Mouse (Mus musculus): ENCODE measurements around the gene Col15a1.

Col15a1 gene

GRCm38 (mm10) chr4:47230498-47230897 lies 22.5 kb downstream of the Col15a1 start:
- WGBS: 74% methylated on average over 7 of the region's 7 CpGs

DNA sequence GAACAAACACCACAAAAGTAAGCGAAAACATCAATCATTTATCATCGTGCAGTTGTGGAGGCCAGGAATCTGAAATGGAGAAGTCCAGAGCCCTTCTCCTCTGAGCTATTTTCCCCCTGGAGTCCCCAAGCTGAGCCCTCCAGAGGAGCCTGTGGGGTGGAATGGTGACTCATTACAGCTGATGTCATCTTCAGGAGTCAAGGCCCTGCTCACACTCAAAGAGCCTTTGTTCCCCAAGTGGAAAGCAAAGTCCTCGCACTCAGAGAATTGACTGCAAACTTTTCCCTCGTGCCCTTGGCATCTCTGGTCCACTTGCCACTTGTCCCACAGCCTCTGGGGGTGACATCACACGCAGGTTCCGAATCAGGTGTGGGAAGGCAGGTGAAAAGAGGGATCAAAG lies 23.4 kb downstream of the Col15a1 start:
- WGBS: 82% methylated on average over 6 of the region's 6 CpGs

DNA sequence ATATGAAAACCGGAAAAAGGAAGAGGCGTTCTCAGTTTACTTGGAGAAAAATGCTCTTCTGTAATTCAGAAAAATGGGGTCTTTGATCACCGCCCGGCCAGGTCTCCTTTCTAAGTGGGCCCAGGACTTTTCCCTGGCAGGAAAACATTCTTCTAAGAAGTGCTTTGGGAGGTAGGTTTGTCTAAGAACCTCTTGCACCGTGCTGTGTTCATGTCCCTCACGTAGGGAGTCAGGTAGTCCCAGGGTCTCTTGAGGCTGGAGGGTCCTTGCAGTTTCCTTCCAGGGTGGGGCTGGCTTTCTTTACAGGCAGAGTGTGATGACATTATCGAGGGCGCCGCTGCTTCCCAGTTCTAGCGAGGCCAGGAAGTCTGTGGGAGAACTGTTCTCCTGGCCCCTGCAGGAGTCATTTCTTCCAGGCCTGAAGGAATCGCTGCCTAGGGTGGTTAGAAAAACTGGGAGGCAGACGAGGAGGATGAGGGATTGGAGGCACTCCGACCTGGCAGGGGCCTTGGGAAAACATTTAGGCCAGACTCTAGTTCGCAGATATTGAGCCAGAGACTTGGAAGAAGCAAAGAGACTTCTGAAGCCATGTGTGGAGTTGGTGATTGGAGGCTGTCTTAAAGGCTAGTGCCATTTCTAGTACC lies 25.4 kb downstream of the Col15a1 start:
- WGBS: 78% methylated on average over 14 of the region's 14 CpGs

DNA sequence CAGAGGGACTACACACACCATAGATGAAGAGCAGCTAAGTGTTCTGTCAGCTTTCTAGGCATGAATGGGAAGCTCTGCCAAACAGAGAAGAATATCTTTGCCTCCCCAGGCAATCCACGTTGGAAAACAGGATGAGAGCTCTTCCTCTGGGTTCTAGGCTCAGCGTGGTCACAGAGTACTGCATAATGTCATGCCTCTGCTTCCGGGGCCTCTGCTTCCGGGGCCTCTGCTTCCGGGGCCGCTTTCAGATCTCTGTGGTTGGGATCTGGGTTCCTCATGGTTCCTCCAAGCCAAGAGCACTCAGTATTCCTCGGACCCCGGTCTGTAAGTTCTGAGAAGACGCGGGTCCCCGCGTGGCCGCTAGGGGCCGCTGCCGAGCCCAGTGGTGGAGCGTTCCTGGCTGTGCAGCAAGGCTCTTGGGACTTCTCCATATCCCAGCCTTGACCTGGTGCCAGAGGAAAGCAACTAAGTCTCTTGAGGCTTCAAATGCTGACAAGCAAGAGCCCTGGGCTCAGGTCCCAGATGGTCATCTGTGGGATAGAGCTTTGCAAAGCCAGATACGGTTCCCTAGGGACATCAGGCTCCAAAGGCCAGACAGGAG lies 26.8 kb downstream of the Col15a1 start:
- 22% methylated on average over 17 of the region's 17 CpGs for WGBS

DNA sequence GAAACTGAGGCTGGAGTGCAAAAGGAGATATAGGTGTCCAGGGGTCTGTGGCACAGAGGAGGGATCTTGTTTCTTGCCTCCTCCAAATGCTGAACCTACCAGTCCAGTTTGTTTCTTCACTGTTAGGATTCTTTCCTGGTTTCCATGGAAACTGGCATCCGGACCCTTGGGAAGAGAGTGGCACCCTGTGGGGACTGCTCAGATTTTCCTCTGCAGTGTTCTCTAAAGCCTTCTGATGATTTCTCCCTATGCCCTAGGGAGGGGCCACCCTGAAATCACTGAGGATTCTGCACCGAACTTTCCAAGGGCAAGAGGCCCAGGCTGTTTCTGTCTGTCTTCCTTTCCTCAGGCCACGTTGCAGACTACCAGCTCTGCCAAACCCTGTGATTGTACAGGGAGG lies 27.4 kb downstream of the Col15a1 start:
- 32% methylated on average over 3 of the region's 3 CpGs for WGBS

DNA sequence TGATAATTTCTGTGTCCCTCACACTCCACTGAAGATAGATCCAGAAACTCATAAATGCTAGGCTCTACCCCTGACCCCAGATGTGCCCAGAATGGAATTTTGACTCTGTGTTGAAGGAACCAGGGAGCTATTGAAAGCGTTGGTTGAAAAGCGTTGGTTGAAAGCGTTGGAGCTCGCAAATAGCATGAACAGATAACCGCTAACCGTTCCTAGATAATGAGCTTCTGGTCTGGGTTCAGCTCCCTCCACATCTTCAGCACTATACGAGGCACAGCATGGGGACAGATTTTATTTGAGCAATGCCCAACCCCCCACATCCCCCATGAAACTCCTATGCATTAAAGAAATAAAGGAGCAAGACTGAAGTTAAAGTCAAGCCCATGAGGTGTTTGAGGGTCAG lies 28.1 kb downstream of the Col15a1 start:
- WGBS: 91% methylated on average over 7 of the region's 7 CpGs

- WGBS: 66% methylated on average over 15 of the region's 15 CpGs
These were observed 29.3 kb downstream of the Col15a1 start for GRCm38 (mm10) chr4:47237220-47237619.

- 89% methylated on average over 6 of the region's 6 CpGs for WGBS
These were observed 31.2 kb downstream of the Col15a1 start for GRCm38 (mm10) chr4:47239114-47239513.

DNA sequence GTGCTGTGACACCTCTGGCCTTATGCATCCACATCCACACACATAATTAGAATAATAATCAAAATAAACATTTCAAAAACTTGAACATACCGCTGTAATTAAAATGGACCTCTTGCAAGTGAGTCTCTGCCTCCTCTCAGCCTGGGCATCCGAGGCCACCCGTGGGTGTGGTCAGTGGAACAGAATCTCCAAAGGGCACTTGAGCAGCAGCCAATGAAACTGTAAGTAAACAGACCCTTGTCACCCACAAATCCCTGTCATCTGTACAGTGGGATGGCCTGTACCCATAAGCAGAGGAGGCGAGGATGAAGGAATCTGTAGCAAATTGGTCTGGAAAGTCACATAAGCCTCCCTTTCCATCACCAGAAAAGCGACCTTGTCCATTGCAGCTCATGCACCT lies 32.9 kb downstream of the Col15a1 start:
- 90% methylated on average over 5 of the region's 5 CpGs for WGBS

GRCm38 (mm10) chr4:47242127-47242526 lies 34.2 kb downstream of the Col15a1 start:
- WGBS: 83% methylated on average over 4 of the region's 4 CpGs

DNA sequence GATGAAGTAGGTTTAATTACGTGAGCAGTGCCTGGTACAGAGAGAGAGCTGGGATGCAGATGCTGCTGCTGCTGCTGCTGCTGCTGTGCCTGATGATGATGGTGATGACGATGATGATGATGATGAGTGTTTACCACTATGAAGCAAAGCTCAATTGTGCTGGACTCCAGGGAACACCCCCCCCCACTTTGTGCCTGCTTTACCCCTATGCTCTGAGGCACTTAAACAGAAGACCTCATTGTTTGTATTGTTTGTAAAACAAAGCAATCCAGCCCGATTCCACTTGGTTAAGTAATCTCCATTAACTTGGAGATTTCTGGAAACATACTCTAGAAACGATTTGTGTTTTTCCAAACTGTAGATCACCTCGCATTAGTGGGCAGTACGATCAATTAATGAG lies 36.7 kb downstream of the Col15a1 start:
- WGBS: 54% methylated on average over 6 of the region's 6 CpGs

GRCm38 (mm10) chr4:47245621-47246020 lies 37.7 kb downstream of the Col15a1 start:
- 96% methylated on average over 18 of the region's 18 CpGs for WGBS

- WGBS: 48% methylated on average over 8 of the region's 8 CpGs
These were observed 38.9 kb downstream of the Col15a1 start for GRCm38 (mm10) chr4:47246811-47247210.

DNA sequence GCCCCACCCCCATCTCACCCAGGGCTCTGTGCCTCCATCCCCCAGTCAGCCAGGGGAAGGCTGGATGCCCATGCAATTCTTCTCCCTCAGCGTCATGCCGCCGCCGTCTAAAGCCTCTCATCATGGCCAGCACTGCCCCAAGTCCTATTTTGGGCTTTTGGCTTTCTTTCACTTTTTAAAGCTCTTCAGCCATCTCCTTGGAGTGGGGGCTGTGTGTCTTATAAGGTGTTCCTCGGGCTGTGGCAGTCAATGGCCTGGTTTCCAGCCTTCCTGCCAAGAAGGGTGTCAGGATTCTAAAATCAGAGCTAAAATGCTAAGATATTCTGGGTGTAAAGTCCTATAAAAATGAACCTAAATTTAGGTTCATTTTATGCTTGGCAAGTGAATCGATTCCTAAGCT lies 39.6 kb downstream of the Col15a1 start:
- WGBS: 33% methylated on average over 6 of the region's 6 CpGs

DNA sequence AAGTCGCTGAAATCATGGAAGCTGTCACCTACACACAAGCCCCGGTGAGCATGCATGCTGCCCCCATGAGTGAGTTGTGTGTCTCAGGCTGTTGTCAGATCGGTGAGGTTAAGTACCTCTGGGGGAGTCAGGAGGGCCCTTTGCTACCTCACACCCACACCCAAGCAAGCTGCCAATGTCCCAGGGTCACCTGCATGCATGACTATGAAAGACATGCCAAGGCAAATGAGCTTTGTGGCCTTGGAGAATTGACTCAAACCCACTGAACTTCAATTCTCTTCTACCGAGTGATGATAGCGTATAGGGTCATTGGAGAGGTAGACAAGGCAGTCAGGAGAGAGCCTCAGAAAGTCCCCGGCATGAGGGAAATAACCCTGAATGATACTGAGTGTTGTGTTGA lies 41.2 kb downstream of the Col15a1 start:
- WGBS: 90% methylated on average over 6 of the region's 6 CpGs

GRCm38 (mm10) chr4:47251069-47251468 lies 43.1 kb downstream of the Col15a1 start:
- WGBS: 22% methylated on average over 5 of the region's 5 CpGs

DNA sequence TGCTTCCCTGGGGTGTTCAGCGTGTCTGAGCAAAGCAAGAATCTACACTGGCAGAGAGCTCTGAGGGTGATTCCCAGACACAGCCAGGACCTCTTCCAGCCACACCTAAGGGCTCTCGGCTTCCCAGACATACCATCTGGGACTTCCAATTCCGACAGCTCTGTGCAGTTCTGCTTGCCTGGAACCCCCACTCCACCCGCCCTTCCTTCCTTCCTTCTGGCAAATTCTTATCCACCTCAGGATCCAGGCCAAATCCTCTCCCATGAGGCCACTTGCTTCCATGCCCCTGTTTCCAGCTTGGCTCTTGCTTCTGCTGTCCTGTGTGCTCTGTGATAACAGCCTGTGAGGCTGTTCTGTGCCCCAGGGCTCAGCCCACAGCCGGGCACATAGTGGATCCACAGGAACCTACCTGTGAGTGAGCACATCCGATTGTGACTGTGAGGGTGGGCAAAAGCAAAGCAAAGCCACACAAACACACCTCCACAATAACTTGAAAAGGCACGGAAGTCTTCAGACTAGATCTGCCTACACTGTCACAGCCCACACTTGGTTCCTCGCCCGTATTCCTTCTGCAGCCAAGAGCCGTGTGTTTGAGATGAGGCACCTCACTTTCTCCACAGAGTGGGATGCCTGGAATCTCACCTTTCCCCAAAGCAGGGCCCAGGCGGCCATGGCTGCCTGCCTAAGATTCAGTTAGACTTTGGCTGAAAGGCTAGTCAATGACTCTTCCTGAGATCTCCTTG lies 43.9 kb downstream of the Col15a1 start:
- 38% methylated on average over 11 of the region's 11 CpGs for WGBS

GRCm38 (mm10) chr4:47252627-47253026 lies 44.7 kb downstream of the Col15a1 start:
- 94% methylated on average over 3 of the region's 3 CpGs for WGBS

DNA sequence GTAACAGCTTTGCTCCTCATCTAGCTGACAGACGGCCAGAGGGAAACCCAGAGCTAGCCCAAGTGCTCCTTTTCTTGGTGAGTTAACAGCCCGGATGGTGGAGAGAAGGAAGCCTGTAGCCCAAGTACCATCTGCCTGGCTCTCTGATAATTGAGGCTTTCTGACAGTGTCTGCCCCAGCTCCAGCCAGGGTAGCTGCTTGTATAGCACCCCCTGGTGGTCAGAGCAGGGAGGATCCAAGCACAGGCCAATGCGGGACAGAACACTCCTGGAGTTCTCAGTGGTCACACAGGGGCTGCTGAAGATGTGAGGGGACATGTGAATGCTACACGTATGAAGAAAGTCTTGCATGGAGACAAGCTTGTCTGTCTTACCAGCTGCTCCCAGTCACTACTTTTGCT lies 47.7 kb downstream of the Col15a1 start:
- WGBS: 59% methylated on average over 4 of the region's 4 CpGs

GRCm38 (mm10) chr4:47258201-47258600 lies 50.2 kb downstream of the Col15a1 start:
- WGBS: 93% methylated on average over 3 of the region's 3 CpGs

DNA sequence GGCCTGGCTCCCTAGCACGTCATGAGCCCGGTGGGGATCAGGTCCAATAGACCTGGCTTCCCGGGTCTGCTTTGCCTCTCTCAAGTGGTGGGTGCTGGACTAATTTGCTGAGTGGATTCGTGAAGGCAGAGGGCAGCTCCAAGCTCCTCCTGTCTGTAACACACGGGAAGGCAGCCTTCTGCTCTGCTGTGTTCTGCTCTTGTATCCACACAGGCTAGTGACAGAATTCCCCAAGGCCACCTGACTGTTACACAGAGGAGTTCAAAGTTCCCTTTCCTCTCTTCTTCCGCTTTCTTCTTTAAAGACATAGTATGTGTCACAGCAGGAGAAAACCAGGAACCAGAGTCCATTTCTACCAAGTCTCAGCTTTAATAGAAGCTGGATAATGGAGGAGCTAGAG lies 53.1 kb downstream of the Col15a1 start:
- 80% methylated on average over 6 of the region's 6 CpGs for WGBS

GRCm38 (mm10) chr4:47261919-47262318 lies 54.0 kb downstream of the Col15a1 start:
- 70% methylated on average over 5 of the region's 5 CpGs for WGBS

DNA sequence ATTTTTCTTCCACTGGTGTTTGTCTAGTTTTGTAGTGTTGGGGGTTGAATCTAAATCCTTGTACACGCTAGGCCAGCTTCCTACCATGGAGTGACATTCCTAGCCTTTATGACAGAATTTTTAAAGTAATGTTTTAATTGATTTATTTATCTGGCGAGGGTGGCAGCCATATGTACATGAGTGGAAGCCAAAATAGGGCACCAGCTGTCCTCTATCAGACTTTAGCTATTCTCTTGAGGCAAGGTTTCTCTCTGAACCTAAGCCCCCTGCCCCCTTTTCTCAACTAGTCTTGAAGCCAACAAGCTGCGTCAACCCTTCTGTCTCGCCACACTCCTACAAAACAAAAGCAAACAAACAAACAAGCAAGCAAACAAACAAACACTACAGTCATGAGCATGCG lies 57.6 kb downstream of the Col15a1 start:
- 92% methylated on average over 5 of the region's 5 CpGs for WGBS
